Mouse (Mus musculus): ENCODE results near the gene Vps13d. TPM values are rescaled to one million over a fixed set of nuclear protein-coding genes. Genes with fewer than 3 reads are reported as not detected.
A peak's percentile ranks its signal among the peaks of the same experiment; 100 is the strongest.

Gene Vps13d
- polyA plus RNA-seq, 1 experiment from 2014 or later, result 14.7 TPM

GRCm38 (mm10) chr4:145045312-145046031, 149.3 kb downstream of the Vps13d start:
- ATAC-seq (replicated peaks; ENCODE audit: low FRiP score, low read depth), result no peak
- no peaks in the 10 kb centered on the region for H3K9me3 ChIP-seq (replicated peaks; ENCODE audit: low read length)
- no peaks in the 10 kb centered on the region for H3K27me3 ChIP-seq (ENCODE audit: insufficient read depth, low read length)
- WGBS, result 55% methylated on average over 5 of the region's 5 CpGs
- no peak overlapping the region for H3K4me3 ChIP-seq (replicated peaks; ENCODE audit: low read depth, low read length)
- TF ChIP-seq CTCF (IDR thresholded peaks at IDR 0.05; ENCODE audit: low read depth), result no peak
- H3K27ac ChIP-seq, result no peak overlapping the region
- H3K9ac ChIP-seq (ENCODE audit: low read depth, low read length), result no peak overlapping the region
- H3K4me2 ChIP-seq (ENCODE audit: low read length), result no peak overlapping the region
- H3K36me3 ChIP-seq (ENCODE audit: insufficient read depth, low read length), result peaks cover 12% of the 10 kb centered on the region; the same call in 1 of the 2 replicates
- no peak for DNase-seq (ENCODE audit: low spot score)
- H3K4me1 ChIP-seq (replicated peaks; ENCODE audit: insufficient read depth, low read length), result peaks cover 2% of the 10 kb centered on the region; the same call in 1 of the 2 replicates

DNA sequence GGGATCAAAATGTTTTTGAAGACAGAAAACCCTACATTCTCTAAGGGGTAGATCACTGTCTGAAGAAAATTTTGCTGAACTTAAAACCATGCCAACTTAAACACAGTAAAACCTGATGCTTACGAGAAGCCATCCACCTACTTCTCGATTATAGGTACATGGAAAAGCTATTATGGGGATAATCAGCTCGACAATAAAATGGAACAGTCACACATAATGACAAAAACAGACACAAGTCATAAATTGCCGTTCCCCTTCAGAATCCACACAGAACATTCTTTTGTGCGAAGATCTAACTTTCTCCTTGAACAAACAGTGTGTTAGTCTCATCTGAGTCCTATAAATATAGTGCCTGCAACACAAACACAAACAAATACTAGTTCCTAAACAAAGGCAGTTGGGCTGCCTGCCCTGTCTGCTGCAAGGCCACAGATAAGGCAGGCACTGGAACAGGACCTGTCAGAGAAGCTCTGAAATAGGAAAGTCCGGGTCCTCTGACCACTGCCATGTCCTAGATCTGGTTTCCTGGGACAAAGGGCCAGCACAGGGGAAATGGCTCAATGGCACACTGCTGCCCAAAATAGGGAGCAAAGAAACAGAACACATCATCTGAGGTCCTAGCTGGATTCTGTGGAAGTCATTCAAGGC, 153.5 kb downstream of the Vps13d start:
- H3K4me2 ChIP-seq (ENCODE audit: low read length), result no peak overlapping the region
- no peak overlapping the region for H3K9ac ChIP-seq (ENCODE audit: low read depth, low read length)
- no peak for TF ChIP-seq CTCF (IDR thresholded peaks at IDR 0.05; ENCODE audit: low read depth)
- 0 out of 2 replicates have a peak, but pooled peaks cover 10% of the 10 kb centered on the region for H3K4me1 ChIP-seq (replicated peaks; ENCODE audit: insufficient read depth, low read length)
- H3K27ac ChIP-seq, result 0 out of 2 replicates have a peak overlapping the region, but pooled peaks have one; percentile 13
- 43% methylated on average over 6 of the region's 6 CpGs for WGBS
- H3K36me3 ChIP-seq (ENCODE audit: insufficient read depth, low read length), result peaks cover 22% of the 10 kb centered on the region; the same call in 1 of the 2 replicates
- no peaks in the 10 kb centered on the region for H3K9me3 ChIP-seq (replicated peaks; ENCODE audit: low read length)
- no peaks in the 10 kb centered on the region for H3K27me3 ChIP-seq (ENCODE audit: insufficient read depth, low read length)
- no peak overlapping the region for H3K4me3 ChIP-seq (replicated peaks; ENCODE audit: low read depth, low read length)
- DNase-seq (ENCODE audit: low spot score) (no peak), ATAC-seq (replicated peaks; ENCODE audit: low FRiP score, low read depth) (no peak)

GRCm38 (mm10) chr4:145037631-145038416, 157.0 kb downstream of the Vps13d start:
- Histone ChIP-seq H3K27me3 (ENCODE audit: insufficient read depth, low read length) (no peaks in the 10 kb centered on the region), H3K4me3 (replicated peaks; ENCODE audit: low read depth, low read length) (no peak overlapping the region), H3K27ac (peak overlapping the region; percentile 47), H3K9me3 (replicated peaks; ENCODE audit: low read length) (no peaks in the 10 kb centered on the region), H3K4me2 (ENCODE audit: low read length) (no peak overlapping the region), H3K9ac (ENCODE audit: low read depth, low read length) (no peak overlapping the region), H3K36me3 (ENCODE audit: insufficient read depth, low read length) (0 out of 2 replicates have a peak, but pooled peaks cover 9% of the 10 kb centered on the region), H3K4me1 (replicated peaks; ENCODE audit: insufficient read depth, low read length) (peaks cover 34% of the 10 kb centered on the region)
- WGBS, result 54% methylated on average over 5 of the region's 5 CpGs
- DNase-seq (ENCODE audit: low spot score) (no peak), ATAC-seq (replicated peaks; ENCODE audit: low FRiP score, low read depth) (no peak)
- TF ChIP-seq CTCF (IDR thresholded peaks at IDR 0.05; ENCODE audit: low read depth), result no peak

DNA sequence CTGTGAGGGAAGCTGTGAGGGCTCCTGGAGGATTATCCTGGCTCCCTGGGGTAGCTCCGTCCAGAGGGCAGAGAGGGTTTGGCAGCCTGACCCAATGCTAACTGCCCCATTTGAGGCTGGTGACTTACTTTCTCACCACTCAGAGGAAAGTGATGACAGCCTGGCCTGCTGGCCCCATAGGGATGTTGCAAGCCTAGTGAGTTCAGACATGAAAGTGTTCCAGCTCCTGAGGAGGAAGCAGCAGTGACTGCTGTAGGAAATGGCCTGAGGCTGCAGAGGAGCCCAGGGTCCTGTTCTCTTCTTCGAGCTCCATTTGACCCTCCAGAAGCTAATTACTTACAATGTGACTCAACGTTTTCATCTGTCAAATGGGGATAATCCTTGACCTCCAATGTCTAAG, 157.8 kb downstream of the Vps13d start:
- H3K4me1 ChIP-seq (replicated peaks; ENCODE audit: insufficient read depth, low read length), result peaks cover 35% of the 10 kb centered on the region
- 0 out of 2 replicates have a peak overlapping the region, but pooled peaks have one; percentile 47 for H3K27ac ChIP-seq
- no peak overlapping the region for H3K4me2 ChIP-seq (ENCODE audit: low read length)
- no peak for ATAC-seq (replicated peaks; ENCODE audit: low FRiP score, low read depth)
- TF ChIP-seq CTCF (IDR thresholded peaks at IDR 0.05; ENCODE audit: low read depth), result no peak
- 0 out of 2 replicates have a peak, but pooled peaks cover 9% of the 10 kb centered on the region for H3K36me3 ChIP-seq (ENCODE audit: insufficient read depth, low read length)
- 59% methylated on average over 3 of the region's 3 CpGs for whole genome bisulfite sequencing
- no peaks in the 10 kb centered on the region for H3K9me3 ChIP-seq (replicated peaks; ENCODE audit: low read length)
- H3K27me3 ChIP-seq (ENCODE audit: insufficient read depth, low read length), result no peaks in the 10 kb centered on the region
- H3K4me3 ChIP-seq (replicated peaks; ENCODE audit: low read depth, low read length), result no peak overlapping the region
- no peak for DNase-seq (ENCODE audit: low spot score)
- no peak overlapping the region for H3K9ac ChIP-seq (ENCODE audit: low read depth, low read length)

GRCm38 (mm10) chr4:145035450-145035849, 159.4 kb downstream of the Vps13d start:
- peak overlapping the region; percentile 63 for H3K27ac ChIP-seq
- no peak for TF ChIP-seq CTCF (IDR thresholded peaks at IDR 0.05; ENCODE audit: low read depth)
- no peak for ATAC-seq (replicated peaks; ENCODE audit: low FRiP score, low read depth)
- DNase-seq (ENCODE audit: low spot score), result no peak
- H3K36me3 ChIP-seq (ENCODE audit: insufficient read depth, low read length), result 0 out of 2 replicates have a peak, but pooled peaks cover 9% of the 10 kb centered on the region
- H3K4me2 ChIP-seq (ENCODE audit: low read length), result no peak overlapping the region
- no peaks in the 10 kb centered on the region for H3K27me3 ChIP-seq (ENCODE audit: insufficient read depth, low read length)
- H3K9ac ChIP-seq (ENCODE audit: low read depth, low read length), result no peak overlapping the region
- 54% methylated on average over 3 of the region's 3 CpGs for WGBS
- no peak overlapping the region for H3K4me3 ChIP-seq (replicated peaks; ENCODE audit: low read depth, low read length)
- H3K9me3 ChIP-seq (replicated peaks; ENCODE audit: low read length), result no peaks in the 10 kb centered on the region
- H3K4me1 ChIP-seq (replicated peaks; ENCODE audit: insufficient read depth, low read length), result peaks cover 35% of the 10 kb centered on the region

Measured in kidney, postnatal 0 days (tissue).